Mouse (Mus musculus) right cerebral cortex, postnatal 10 days (tissue): ENCODE measurements around the gene Scd2.
A peak's percentile ranks its signal among the peaks of the same experiment; 100 is the strongest.
"Not testable (repeated sequence)": the region's sequence is repeated elsewhere in the genome, so short reads cannot be mapped to it uniquely, and the experiment has no call there.

ENCODE experiments used
- DNase-seq, 2 experiments: peaks; one replicate each; pipeline ENCODE4 v3.0.0; 2021; ENCODE audit warnings: low spot score in 2 of 2

Scd2 gene

GRCm38 (mm10) chr19:44311306-44312006 lies 18.0 kb downstream of the Scd2 start:
- peak in 1 of 2 experiments; percentile 18 for DNase-seq

GRCm38 (mm10) chr19:44312007-44312360 lies 18.5 kb downstream of the Scd2 start:
- peak in 1 of 2 experiments; percentile 52 for DNase-seq

DNA sequence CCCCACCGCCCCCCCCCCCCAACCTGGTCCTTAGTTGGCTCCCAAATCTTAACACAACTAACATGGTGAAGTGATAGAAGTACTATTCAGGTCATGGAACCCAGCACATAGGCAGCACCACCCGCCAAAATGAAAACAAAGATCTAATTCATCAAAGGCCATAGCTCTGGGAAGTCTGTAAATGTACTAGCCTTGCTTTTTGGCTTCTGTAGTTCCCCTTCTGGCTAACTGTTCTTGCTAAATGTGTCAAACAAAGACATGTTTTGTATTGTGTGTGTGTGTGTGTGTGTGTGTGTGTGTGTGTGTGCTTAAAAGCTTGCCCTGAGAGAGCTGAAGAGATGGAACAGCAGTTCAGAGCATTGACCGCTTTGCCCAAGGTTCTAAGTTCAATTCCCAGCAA lies 19.6 kb downstream of the Scd2 start:
- peak in 1 of 2 experiments; percentile 22 for DNase-seq

DNA sequence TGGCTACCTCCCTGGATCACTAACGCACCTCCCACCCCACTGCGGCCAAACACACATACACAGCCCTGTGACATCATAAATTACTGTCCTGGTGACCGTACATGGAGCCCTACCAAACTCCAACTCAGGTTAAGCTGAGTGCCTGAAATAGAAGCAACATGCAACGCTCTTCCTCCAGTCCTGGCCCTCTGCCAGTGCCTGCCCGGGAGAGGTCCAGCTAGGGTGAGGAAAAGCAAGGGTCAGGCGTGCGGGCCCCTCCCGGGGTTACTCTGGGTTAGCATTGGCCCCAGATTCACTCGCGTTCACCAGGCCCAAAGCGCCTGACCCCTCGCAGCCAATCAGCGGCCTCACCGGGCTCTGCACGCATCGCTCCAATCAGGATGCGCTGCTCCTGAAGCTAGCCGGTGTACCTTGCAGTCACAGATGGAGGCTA lies 20.9 kb downstream of the Scd2 start:
- peak; percentile 87 to 90 for DNase-seq

GRCm38 (mm10) chr19:44314871-44315414 lies 21.5 kb downstream of the Scd2 start:
- peak in 1 of 2 experiments; percentile 49 for DNase-seq

DNA sequence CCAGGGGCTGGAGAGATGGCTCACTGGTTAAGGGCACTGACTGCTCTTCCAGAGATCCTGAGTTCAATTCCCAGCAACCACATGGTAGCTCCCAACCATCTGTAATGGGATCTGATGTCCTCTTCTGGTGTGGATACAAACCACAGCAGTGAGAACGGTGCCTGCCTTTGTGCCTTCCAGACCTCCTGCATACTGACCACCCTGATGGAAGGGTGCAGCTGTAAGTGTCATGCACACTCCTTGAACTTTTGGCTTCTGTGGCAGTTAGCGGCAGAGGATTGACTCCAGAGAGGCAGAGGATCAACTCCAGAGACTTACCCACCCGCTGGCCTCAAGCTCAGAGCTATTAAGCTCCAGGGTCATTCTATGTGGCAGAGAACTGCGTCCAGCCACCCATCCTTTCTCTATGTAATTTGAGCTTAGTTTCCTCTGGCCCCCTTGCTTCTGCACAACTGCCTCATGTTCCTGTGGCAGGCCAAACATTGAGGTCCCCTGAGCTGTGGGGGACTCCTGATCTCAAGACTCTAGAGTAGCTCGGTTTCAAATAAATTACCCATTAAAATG lies 23.4 kb downstream of the Scd2 start:
- DNase-seq, result no peak

DNA sequence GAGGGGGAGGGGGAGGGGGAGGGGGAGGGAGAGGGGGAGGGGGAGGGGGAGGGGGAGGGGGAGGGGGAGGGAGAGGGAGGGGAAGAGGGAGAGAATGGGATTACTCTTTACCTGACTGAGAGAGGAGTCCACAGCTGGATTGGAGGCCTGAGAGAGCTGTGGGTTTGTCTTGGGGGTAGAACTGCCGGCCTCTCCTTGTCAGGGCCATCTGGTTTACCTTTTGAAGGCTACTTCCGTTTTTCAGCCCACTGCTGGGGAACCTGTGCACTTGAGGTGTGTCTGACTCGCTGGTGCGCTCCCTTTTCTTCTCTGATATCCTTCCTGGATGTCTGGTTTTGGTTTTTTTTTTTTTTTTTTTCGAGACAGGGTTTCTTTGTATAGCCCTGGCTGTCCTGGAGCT lies 23.9 kb downstream of the Scd2 start:
- DNase-seq, result no peak

DNA sequence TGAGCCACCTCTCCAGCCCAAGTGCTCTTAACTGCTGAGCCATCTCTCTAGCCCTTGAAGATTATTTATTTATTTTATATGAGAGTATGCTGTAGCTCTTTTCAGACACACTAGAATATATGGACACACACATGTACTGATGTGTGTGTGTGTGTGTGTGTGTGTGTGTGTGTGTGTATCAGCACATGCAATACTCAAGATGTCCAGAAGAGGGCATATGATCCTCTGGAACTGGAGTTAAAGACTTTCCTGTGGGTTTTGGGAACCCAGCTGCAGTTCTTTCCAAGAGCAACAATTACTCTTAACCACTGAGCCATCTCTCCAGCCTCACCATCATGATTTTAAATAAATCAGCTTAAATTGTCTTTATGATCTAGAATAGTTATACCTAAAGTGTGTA lies 25.1 kb downstream of the Scd2 start:
- DNase-seq, result no peak

DNA sequence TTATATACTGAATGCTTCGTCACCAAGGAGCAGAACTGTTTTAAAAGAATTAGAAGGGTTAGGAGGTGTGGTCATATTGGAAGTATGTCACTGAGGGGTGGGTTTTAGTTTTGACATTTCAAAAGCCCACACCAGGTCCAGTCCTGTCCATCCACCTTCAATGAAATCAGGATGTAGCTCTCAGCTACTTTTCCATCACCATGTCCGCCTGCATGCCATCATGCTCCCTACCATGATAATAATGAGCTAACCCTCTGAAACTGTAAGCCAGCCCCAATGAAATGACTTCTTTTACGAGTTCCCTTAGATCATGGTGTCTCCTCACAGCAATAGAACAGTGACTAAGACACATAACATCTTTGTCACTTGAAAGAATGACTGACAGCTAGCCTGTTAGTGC lies 26.8 kb downstream of the Scd2 start:
- DNase-seq, result no peak

GRCm38 (mm10) chr19:44321201-44321600 lies 27.7 kb downstream of the Scd2 start:
- DNase-seq, result no peak

DNA sequence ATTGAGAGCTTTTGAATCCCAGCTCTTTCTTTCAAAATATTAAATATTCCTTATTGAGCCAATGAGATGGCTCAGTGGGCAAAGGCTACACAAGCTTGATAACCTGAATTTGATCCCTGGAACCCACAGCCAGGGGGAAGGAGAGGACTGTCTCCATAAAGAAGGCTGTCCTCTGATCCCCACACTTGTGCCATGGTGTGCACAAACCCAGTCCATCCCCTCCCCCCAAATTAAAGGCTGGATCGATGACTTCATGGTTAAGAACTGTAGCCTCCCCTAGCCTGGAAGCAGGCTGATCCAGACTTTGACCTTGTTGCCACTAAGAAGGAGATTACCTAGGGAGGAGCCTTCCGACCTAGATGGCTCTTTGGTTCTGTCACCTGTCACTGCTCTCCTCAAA lies 28.2 kb downstream of the Scd2 start:
- DNase-seq, result no peak

GRCm38 (mm10) chr19:44329566-44329965 lies 36.1 kb downstream of the Scd2 start:
- no peak for DNase-seq

GRCm38 (mm10) chr19:44331128-44331527 lies 37.7 kb downstream of the Scd2 start:
- not testable (repeated sequence) for DNase-seq

DNA sequence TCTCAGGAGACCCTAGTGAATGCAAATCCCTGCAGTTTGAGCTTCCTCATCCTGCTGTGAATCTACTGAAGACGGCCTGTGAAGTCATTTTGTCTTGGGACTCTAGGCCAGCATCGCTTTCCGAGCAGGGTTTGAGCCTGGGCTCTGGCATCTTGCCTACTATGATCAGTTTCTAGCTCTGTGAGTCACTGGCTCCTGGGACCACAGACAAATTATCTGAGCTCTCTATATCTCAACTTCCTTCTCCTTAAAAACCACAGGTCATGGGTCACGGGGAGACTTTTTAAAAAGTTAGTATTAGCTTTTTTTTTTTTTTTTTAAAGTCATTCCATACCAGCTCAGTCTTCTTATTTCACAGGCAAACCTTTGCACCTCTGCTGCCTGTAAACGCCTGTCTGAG lies 38.4 kb downstream of the Scd2 start:
- DNase-seq, result no peak

GRCm38 (mm10) chr19:44332326-44332725 lies 38.9 kb downstream of the Scd2 start:
- DNase-seq, result peak in 1 of 2 experiments; percentile 28

DNA sequence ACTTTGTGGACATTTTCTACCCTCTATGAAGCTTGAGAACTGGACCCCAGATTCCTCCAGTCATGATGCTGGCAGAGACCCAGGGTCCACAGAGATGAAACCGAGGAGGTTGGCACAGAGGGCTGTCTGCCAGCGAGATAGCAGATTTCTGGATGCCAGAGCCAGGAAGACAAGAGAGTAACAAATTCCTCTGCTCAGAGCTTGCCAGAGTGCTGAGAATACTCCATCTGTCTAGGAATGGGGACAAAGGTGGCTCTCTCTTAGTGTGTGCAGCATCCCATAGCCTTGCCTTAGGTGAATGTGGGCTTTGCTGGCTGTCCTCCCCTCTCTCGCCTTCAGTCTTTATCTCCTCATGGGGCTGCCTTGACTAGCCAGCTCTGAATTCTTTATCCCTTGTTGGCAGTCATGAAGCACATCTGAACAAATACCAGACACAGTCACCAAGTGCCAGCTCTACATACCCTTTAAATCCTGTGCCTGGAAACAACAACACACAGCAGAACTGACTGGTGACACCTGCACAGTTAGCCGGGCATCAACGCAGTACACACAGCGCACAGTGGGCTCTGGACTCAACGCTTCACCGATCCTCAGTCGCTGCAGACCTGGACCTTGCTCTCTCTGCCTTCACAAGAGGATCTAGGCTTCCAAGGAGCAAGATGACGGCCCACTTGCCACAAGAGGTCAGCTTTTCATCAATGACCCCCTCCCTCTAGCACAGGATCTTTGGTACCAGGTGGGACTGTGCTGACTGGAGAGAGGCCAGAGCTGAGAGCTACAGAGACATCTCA lies 39.6 kb downstream of the Scd2 start, which contains the start of gene Scd4:
Gene Scd4 (plus strand): TSS at position 260 of the 791 bp plus-strand sequence.
- DNase-seq, result peak; percentile 72

GRCm38 (mm10) chr19:44333991-44334390 lies 40.5 kb downstream of the Scd2 start:
- no peak for DNase-seq

- DNase-seq, result peak in 1 of 2 experiments; percentile 34
Measured at GRCm38 (mm10) chr19:44335876-44336662, 42.6 kb downstream of the Scd2 start.

GRCm38 (mm10) chr19:44349689-44350088 lies 56.2 kb downstream of the Scd2 start:
- no peak for DNase-seq

DNA sequence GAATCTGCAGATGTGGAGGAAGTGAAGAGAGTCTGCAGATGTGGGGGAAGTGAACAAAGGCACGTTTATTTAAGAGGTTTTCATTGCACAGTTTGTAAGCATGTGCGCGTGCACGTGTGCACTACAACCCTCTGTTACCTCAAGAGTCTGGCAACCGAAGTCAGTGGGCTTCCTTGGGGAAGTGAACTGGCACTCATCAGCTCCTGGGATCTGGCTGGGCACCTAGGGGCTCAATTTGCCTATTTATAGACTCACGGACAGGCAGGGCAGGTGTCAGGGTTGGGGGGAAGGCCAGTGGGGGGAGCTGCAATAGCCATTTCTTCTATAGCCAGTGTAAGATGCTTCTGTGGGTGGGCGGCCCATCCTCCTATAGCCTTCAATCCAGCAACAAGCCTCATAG lies 58.3 kb downstream of the Scd2 start:
- DNase-seq, result no peak
